Mouse (Mus musculus) myocyte (in vitro differentiated cells): ENCODE data around the gene Smox. TPM values are rescaled to one million over a fixed set of nuclear protein-coding genes. Genes with fewer than 3 reads are reported as not detected.

Experiments
- H3K27me3 ChIP-seq: one replicate; pipeline ENCODE4 v1.6.1; 2011; ENCODE audit not compliant: control insufficient read depth, insufficient read depth, insufficient read length
- H3K36me3 ChIP-seq: one replicate; pipeline ENCODE4 v1.6.1; 2011; ENCODE audit not compliant: control insufficient read depth, insufficient read depth
- H3K4me2 ChIP-seq: one replicate; pipeline ENCODE4 v1.6.1; 2011; ENCODE audit warnings: low read depth, control low read depth
- H3K4me3 ChIP-seq: one replicate; pipeline ENCODE4 v1.5.1; 2011; ENCODE audit warnings: mild to moderate bottlenecking, control low read depth, moderate library complexity
- H3K79me2 ChIP-seq: one replicate; pipeline ENCODE4 v1.6.1; 2011; ENCODE audit not compliant: control insufficient read depth, insufficient read depth
- H3ac ChIP-seq: one replicate; pipeline ENCODE4 v1.6.1; 2011; ENCODE audit not compliant: control insufficient read depth, insufficient read length
- CEBPB ChIP-seq: IDR thresholded peaks from 2 replicates; pipeline ENCODE4 v1.6.1; 2011; ENCODE audit warnings: mild to moderate bottlenecking, moderate library complexity; ENCODE audit not compliant: poor library complexity, insufficient read depth, severe bottlenecking
- MAX ChIP-seq: IDR thresholded peaks from one replicate; pipeline ENCODE4 v1.6.1; 2011; ENCODE audit warnings: low read depth, mild to moderate bottlenecking, control low read depth
- MYOD1 ChIP-seq, 3 experiments: IDR thresholded peaks; one replicate each; pipeline ENCODE4 v1.6.1; 2011; ENCODE audit warnings: control low read depth in 2 of 3, low read depth in 2 of 3, mild to moderate bottlenecking in 2 of 3, moderate library complexity in 1 of 3; ENCODE audit not compliant: insufficient read length in 2 of 3, control insufficient read depth in 1 of 3
- MYOG ChIP-seq, 3 experiments: IDR thresholded peaks; one replicate each; pipeline ENCODE4 v1.6.1; 2011; ENCODE audit warnings: control low read depth in 2 of 3, low read depth in 2 of 3, mild to moderate bottlenecking in 2 of 3; ENCODE audit not compliant: insufficient read length in 2 of 3, control insufficient read depth in 1 of 3, insufficient read depth in 1 of 3
- POLR2A ChIP-seq: IDR thresholded peaks from one replicate; pipeline ENCODE4 v1.6.1; 2011; ENCODE audit warnings: low read depth, mild to moderate bottlenecking, control low read depth, moderate library complexity; ENCODE audit not compliant: insufficient read length
- POLR2AphosphoS2 ChIP-seq: IDR thresholded peaks from one replicate; pipeline ENCODE4 v1.6.1; 2011; ENCODE audit warnings: low read depth, control low read depth; ENCODE audit not compliant: insufficient read length
- REST ChIP-seq: IDR thresholded peaks from one replicate; pipeline ENCODE4 v1.6.1; 2011; ENCODE audit warnings: mild to moderate bottlenecking, control low read depth, moderate library complexity; ENCODE audit not compliant: insufficient read depth, insufficient read length
- TCF12 ChIP-seq: IDR thresholded peaks from one replicate; pipeline ENCODE4 v1.6.1; 2011; ENCODE audit warnings: mild to moderate bottlenecking, control low read depth; ENCODE audit not compliant: poor library complexity, insufficient read depth, severe bottlenecking
- USF1 ChIP-seq: IDR thresholded peaks from one replicate; pipeline ENCODE4 v1.6.1; 2011; ENCODE audit warnings: low read depth, mild to moderate bottlenecking, control low read depth, moderate library complexity
- polyA plus RNA-seq: library from polyadenylated mRNA; unstranded; fragments of >200 nt; fragmentation: generic; extraction: Trizol; gene quantifications from one replicate; pipeline ENCODE4 v1.2.1, GENCODE M21; 2012; ENCODE audit warnings: missing spikeins

Gene Smox
- polyA plus RNA-seq, 1 experiment = 27.1 TPM

DNA sequence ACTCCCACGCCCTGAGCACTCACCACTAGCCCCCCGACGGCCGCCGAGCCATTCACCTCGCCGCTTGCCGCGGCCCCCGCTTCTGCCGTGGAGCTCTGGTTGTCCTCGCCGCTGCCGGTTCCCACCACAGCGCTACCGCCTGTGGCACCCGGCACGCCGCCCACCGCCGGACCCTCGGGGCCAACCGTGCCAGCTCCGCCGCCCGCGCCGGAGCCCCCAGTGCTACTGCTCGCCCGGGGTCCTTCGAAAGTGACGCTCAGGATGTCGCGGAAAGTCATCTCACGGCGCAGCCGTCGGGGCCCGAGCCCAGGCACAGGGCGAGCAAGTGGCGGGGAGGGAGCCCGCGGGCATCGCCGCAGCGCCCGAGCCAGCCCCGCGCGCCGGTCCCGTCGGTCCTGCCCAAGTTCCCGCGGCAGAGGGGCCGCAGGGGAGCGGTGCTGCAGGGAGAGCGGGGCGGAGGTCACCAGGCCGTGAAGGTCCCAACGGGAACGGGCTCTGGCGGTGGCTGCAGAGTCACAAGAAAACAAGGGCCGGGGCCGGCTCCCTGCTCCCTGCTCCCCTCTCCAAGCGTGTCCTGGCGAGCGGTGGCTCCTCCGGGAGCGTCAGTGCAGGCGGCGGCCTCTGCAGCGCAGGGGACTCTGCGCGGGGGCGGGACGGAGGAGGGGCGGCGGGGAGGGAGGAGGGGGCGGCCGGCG is 70.7 kb downstream of the Smox start, which contains the start of gene Adra1d:
Gene Adra1d (minus strand): TSS at position 393 of the 695 bp plus-strand sequence.
- H3K36me3 ChIP-seq = no peaks in the 10 kb centered on the region
- peak within 1 kb of the TSS; percentile 22 for H3K4me3 ChIP-seq
- H3K27me3 ChIP-seq = no peaks in the 10 kb centered on the region
- TF ChIP-seq MYOD1 (IDR thresholded peaks at IDR 0.05; ENCODE audit: control insufficient read depth in 1 of 3, insufficient read length in 2 of 3, low read depth in 2 of 3) = peak in 1 of 3 experiments; percentile 10
- no peak for TF ChIP-seq MYOG (IDR thresholded peaks at IDR 0.05; ENCODE audit: control insufficient read depth in 1 of 3, insufficient read depth in 1 of 3, insufficient read length in 2 of 3, low read depth in 2 of 3)
- no peak for TF ChIP-seq CEBPB
- no peak for TF ChIP-seq USF1
- no peak for TF ChIP-seq MAX
- no peak for TF ChIP-seq TCF12
- TF ChIP-seq POLR2AphosphoS2 = no peak
- peak within 1 kb of the TSS; percentile 57 for H3K4me2 ChIP-seq
- H3ac ChIP-seq = peak within 1 kb of the TSS; percentile 42
- no peaks in the 10 kb centered on the region for H3K79me2 ChIP-seq

DNA sequence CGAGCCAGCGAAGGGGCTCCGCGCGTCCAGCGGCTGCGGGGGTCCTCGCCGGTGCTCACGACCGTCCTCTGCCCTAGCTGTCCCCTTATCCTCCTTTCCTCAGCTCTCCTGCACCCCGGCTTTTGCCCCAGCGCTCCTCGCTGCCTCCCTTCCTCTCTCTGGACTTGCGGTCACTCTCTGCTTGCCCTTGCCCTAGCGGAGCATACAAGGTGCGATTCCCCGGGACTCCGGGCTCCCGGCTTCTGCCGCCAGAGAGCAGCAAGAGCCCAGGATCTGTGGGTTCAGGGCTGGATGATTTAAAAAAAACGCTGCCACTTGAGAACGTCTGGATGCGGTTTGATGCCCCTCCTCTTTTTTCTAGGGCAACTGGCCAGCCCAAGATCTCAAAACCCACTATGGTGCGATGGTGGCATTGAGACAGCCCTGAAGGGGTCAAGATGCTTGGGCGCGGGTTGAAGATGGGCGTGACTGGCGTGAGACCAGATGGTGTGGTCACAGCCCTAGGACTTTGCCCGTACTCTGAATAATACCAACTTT is 71.4 kb downstream of the Smox start:
- peak overlapping the region; percentile 42 for H3ac ChIP-seq

More for the DNA sequence above, 71.4 kb downstream of the Smox start:
- no peaks in the 10 kb centered on the region for H3K27me3 ChIP-seq
- no peaks in the 10 kb centered on the region for H3K79me2 ChIP-seq
- H3K36me3 ChIP-seq = no peaks in the 10 kb centered on the region
- peak overlapping the region; percentile 22 for H3K4me3 ChIP-seq
- peak overlapping the region; percentile 57 for H3K4me2 ChIP-seq
- TF ChIP-seq MAX (no peak), REST (no peak), CEBPB (no peak), USF1 (no peak), MYOD1 (IDR thresholded peaks at IDR 0.05; ENCODE audit: control insufficient read depth in 1 of 3, insufficient read length in 2 of 3, low read depth in 2 of 3) (no peak), POLR2A (peak; percentile 28), MYOG (IDR thresholded peaks at IDR 0.05; ENCODE audit: control insufficient read depth in 1 of 3, insufficient read depth in 1 of 3, insufficient read length in 2 of 3, low read depth in 2 of 3) (no peak)

Other genes with a start within 250 kb of the Smox start
- gene Pank2, start 229.0 kb upstream of the Smox start, polyA plus RNA-seq = 26.2 TPM
- gene Rnf24, start 138.6 kb upstream of the Smox start, polyA plus RNA-seq = 3.0 TPM
- 1.4 TPM for gene Adra1d, start 70.8 kb downstream of the Smox start, polyA plus RNA-seq